Mouse (Mus musculus) T-cell, adult 66 days (primary cell): ENCODE results near the gene Leo1. TPM values are rescaled to one million over a fixed set of nuclear protein-coding genes. Genes with fewer than 3 reads are reported as not detected.

Experiments
- total RNA-seq, 2 experiments: library from RNA; stranded (reverse); gene quantifications; 3 replicates in 1 of 2; 4 replicates in 1 of 2; pipeline ENCODE4 v1.2.4; 2023

Leo1 gene
- 10 to 100 TPM; 19.4 to 20.8 TPM for total RNA-seq

DNA sequence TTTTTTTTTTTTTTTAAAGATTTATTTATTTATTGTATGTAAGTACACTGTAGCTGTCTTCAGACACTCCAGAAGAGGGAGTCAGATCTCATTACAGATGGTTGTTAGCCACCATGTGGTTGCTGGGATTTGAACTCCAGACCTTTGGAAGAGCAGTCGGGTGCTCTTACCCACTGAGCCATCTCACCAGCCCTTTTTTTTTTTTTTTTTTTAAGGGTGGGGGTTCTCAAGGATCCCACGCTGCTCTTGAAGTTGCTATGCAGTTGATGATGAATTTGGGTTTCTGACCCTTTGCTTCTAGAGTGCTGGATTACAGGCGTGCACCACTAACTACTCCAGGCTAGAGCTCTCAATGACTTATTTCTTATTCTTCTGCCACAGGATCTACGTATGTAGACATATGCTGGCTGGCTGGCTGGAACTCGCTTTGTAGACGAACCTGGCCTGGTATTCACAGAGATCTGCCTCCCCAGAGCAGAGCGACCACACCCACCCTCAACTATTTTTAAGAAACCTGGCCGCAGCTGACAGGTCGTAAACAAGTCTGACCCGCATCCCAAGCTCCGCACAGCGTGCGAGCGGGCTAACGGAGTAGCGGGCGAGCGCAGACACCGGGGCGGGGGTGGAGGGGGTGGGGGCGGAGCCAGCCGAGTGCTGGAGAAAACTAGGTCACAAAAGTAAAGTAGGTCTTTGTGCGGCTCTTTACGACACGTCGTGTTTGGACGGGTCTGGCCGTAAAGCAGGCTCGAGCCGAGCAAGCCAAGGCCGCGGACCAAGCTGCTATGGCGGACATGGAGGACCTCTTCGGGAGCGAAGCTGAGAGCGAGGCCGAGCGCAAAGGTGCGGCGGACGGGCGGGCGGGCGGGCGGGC, at the start of gene Leo1:
TSS of gene Leo1 (plus strand) at position 729 of the 871 bp plus-strand sequence.

GRCm38 (mm10) chr9:75409852-75410378, 31.4 kb upstream of the Leo1 start, which contains the start of gene Mapk6:
TSS of gene Mapk6 (minus strand) at chr9:75410005.

Other genes starting within 250 kb of the Leo1 start
- gene Myo5c, start 209.5 kb upstream of the Leo1 start, total RNA-seq: 1 to 10 TPM in 1 of 2 experiments, under 1 TPM in 1; 0.33 to 1.9 TPM
- 1 to 10 TPM; 2.3 to 3.0 TPM for gene Gnb5, start 135.2 kb upstream of the Leo1 start, total RNA-seq
- gene Bcl2l10, start 93.8 kb upstream of the Leo1 start, total RNA-seq: not detected
- 10 to 100 TPM; 62.2 to 63.5 TPM for gene Mapk6, start 31.5 kb upstream of the Leo1 start, total RNA-seq
- gene Tmod3, start 118.1 kb downstream of the Leo1 start, total RNA-seq: 100 to 1,000 TPM; 167 to 173 TPM
- gene Tmod2, start 169.8 kb downstream of the Leo1 start, total RNA-seq: not detected
- 1 to 10 TPM; 5.6 to 6.1 TPM for gene Lysmd2, start 184.2 kb downstream of the Leo1 start, total RNA-seq
- not detected for gene Scg3, start 242.5 kb downstream of the Leo1 start, total RNA-seq